Mouse (Mus musculus) left cerebral cortex, adult 9 months (tissue): ENCODE results near the gene Nlrp6.
"Not testable (repeated sequence)": the region's sequence is repeated elsewhere in the genome, so short reads cannot be mapped to it uniquely, and the experiment has no call there.

Experiments
- DNase-seq, 2 experiments: peaks; one replicate each; pipeline ENCODE4 v3.0.0; 2022; ENCODE audit warnings: low spot score in 2 of 2

The Nlrp6 gene

DNA sequence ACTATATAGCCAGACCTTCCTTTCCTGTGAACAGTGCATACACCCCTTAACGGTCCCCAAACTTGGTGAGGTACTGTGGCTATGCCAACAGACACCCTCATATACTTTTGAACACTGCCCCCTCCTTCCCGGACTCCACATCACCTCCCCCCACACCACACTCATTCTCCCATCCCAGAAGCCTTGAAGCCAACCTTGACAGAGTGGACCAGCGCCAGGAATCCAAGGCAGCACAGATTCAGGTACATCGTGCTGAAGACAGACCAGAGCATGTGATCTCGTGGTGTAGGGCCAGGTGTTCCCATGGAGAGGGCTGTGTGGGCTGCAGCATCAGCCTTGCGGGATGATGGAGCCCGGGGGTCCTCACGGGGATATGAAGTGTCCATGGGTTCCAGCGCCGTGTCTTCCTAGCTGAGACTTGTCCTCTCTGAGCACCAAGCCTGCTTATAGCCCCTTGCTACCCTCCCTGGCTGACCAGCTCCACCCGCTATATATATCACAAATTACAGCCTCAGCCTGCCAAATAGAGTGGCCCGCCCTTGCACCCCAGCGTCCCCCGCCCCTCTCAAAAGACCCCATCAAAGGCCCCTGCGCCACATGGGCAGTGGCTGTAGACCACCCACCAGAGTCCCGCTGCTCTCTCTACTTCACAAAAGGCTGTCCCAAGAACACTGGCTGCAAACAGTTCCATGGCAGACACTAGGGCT, 29.3 kb downstream of the Nlrp6 start, which contains the start of gene Ifitm5:
Ifitm5 (minus strand) TSS at position 468 of the 707 bp plus-strand sequence.
- DNase-seq: no peak

DNA sequence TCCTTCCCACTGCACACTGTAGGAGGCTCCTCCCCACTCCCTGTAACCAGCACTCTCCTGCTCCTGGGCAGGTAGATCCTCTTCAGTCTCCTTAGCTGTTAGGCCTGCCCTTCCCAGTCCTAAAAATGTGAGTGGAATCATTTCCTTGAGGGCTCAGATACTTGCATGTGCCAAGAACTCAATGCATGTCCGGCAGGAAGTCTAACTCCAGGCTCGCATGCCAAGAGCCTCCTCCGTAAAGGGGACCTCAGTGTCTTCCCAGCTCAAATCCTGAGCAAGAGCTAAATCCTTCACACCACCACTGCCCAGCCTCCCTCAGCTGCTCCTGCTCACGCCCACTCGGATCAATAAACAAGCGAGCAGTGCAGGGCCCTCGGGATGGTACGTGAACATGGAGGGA, 30.3 kb downstream of the Nlrp6 start:
- no peak for DNase-seq

DNA sequence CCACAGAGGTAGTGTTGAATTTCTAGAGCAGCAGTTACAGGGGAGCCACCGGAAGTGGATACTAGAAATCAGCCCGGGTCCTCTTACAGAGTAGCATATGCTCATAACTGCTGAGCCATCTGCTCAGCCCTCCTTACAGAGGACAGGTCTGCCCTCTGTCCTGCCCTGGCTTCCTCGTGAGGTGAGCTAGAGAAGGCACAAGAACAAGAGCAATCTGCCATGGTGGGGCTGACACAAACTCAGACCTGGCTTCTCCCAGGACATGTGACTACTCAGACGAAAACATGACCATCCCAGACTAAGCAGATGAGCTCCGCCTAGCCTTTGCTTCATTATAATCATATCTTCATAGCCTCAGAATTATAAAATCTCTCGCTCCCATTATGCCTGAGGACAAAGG, 31.1 kb downstream of the Nlrp6 start:
- no peak for DNase-seq

DNA sequence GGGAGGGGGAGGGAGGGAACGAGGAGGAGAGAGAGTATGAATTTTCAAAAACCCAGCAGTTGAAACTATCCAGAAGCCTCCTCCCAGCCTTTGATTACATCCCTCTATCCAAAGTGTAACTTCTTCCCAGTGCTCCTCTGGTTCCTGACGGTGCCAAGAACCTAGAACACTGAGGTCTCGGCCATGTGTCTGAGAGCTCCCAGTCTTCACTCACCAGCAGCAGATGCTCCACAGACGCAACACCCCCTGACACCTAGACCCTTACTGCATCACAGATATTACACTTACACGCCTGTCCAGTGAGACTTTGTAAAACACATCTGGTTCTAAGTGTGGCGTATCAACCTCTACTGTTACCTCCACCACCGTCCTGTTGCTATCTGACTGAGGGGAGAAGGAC, 31.7 kb downstream of the Nlrp6 start:
- DNase-seq: no peak

DNA sequence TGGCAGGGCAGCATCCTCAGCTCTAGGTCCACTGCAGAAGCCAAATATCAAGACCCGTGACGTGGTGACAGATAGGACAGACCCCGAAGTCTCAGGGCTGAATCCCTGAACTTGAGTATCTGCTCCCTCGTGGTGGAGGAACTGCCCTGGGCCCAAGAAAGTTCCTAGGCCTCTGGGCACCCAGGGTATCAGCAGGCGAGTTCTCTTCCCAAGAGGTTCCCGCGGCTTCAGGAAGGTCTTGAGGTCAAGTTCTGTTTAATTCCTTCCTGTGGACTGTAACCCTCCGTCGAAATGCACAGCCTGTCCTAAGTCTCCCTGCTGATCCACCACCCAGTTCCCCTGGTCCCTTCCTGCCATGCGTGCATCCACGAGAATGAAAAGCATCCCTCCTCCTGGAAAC, 32.4 kb downstream of the Nlrp6 start:
- no peak for DNase-seq

DNA sequence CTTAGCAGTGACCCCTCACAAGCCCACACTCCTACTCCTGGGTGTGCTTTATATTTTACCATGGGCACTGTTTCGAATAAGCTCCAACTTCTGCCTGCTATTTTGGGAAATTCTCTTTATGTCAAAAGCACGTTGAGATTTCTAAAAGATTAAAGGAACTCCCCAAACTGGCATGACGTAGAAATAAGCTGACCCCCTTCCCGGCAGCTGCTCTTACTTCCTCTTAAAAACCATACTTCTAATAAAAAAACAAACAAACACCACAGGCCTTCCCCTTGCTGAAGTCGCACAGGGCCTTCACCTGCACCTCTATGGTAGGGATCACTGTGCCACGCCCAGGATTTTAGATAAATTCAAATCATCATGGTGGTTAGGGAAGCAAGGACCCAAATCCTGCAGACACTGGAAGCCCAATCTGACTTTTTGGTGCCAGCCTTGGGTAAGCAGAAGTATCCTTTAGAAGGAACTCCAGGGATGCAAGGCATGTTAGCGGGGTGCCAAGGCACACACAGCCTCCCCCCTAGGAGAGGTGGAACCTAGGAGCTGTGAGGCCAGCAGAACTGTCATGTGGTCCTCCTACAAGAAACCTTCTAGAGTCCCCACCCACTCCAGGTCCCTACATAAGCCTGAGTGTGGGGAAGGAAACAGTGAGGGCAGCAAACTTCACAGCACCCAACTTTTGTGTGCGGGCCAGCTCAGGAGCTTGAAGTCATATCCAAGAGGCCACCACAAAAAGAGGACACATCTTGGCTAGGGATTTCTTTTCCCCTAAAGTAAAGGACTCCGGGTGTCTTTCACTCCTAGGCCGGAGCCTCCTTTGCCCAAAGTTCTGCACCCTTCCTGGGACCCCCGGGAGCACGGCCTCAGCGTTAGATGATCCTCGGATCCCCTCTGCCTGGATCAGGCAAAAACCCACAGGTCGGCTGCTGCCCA, 33.4 kb downstream of the Nlrp6 start:
- DNase-seq: no peak

DNA sequence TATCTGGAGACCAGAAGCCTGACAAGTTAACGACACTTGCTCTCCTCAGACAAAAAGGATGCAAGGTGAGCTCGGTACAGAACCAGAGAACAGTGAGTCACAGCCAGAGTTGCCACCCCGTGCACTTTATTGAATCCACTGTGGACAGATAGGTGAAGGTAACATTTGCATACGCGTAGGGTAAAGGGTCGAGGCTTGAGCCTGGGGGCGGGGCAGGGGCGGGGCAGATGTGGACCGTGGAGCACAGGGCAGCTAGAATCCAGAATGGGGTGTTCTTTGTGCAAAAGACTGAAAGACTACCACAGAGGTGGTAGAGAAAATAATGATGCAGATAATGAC, 34.0 kb downstream of the Nlrp6 start:
- DNase-seq: no peak

DNA sequence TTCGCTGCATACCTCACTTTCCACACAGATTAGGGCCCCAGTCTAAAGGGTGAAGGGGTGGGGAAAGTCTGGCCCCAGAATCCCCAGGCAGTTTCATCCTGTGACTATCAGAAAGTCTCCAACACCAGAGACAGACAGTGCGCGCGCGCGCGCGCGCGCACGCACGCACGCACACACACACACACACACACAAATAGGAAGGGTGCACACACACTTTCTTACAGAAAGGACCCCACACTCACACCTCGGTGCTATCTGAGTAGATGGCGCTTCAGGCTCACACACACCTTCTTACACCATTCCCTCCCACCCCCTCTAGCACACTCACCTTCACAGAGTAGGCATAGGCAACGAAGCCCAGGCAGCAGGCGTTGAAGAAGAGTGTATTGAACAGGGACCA, 34.6 kb downstream of the Nlrp6 start:
- no peak for DNase-seq

DNA sequence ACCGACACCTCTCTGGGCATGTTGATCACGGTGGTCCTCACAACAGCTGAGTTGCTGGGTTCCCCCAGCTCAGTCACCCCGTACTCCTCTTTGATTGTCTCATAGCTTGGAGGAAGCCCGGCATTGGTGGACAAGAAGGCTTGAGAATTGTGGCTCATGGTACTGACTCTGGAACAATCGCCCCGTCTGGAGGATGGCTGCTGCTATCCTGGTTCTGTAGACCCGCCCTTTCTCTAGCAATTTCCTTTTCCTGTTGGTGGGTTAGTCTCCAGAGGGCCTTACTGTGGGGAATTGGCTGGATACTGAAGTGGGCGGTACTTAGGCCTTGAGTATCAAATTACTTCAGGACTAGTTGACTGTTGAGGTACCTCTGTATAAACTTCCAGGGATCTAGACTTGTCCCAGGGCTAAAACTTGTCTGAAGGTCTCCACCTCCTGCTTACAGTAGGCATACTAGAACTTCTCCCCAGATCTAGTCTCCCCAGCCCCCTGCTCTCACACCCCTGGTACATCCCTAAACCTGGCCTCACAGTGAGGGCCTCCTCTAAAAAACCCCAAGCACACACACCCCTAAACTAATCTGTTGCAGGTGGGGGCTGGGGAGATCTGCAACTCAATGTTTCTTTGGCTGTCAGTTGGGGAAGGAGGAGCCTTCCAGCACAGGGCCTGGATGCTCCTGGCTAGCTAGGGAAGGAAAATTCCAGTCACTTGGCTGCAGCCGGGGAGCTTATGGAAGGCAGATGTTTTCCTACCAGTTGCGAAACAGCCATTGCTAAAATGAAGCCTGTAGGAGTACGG, 35.3 kb downstream of the Nlrp6 start, which contains the start of the genes Gm45717 and Ifitm2:
Gm45717 (minus strand) TSS at position 180 of the 798 bp plus-strand sequence.
Ifitm2 (minus strand) TSS at position 230 of the 798 bp plus-strand sequence.
- peak in 1 of 2 experiments; percentile 70 for DNase-seq

DNA sequence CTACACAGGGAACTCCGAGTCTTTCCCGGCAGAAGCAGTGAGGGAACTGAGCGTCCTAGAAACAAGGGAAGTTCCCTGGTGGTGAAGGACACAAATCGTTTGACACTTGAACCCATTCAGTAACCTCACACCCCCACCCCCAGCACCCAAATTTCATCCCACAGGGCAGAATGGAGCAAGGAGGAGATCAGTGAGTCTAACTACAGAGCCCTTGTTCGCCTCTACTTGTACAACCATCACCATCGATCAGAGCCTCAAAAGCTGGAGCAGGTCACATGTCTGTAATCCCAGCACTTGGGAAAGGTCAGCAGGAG, 35.8 kb downstream of the Nlrp6 start:
- no peak for DNase-seq

DNA sequence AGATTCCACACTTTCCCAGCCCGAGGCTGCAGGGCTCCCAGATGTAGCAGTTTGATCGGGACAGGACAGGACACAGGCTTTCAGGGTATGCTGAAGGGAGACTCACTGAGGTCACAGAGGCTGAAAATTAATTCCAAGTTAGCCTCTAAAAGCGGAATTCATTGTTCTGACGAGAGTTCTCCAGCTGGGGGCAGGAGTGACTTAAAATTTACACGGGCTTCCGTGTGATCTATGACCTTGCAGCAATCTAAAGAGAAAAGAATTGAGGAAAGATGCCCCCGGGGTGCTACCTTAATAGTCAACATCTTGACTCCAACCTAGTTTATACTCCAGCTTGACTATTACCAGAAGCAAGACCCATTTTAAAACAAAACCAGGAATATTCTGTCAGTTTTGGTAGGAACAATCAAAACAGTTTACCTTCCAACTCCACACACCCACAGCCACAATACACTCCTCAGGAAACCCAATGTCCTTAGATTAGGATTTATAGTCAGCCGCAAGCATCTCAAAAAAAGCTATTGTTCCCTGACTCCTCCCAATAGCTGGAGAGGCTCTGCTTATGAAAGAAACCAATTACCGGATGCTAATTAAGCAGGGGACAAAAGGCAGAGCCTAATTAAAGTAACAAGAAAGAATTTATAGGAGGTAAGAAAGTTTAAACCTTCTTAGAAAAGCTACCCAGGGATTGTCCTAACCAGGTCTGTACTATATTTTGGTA, 38.6 kb downstream of the Nlrp6 start:
- peak in 1 of 2 experiments; percentile 33 for DNase-seq

DNA sequence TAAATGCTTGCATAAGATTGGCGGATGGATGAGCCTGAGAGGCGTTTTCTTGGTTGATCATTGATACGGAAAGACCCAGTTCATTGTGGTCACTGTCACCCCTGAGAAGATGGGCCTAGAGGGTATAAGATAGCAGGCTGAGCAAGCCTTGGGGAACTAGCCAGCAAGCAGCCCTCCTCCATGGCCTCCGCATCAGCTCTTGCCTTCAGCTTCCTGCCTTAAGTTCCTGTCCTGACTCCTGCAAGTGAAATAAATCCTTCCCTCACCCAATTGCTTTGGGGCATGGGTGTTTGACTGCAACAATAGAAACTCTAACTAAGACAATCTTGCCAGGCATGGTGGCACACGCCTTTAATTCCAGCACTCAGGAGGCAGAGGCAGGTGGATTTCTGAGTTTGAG, 39.3 kb downstream of the Nlrp6 start:
- DNase-seq: no peak

DNA sequence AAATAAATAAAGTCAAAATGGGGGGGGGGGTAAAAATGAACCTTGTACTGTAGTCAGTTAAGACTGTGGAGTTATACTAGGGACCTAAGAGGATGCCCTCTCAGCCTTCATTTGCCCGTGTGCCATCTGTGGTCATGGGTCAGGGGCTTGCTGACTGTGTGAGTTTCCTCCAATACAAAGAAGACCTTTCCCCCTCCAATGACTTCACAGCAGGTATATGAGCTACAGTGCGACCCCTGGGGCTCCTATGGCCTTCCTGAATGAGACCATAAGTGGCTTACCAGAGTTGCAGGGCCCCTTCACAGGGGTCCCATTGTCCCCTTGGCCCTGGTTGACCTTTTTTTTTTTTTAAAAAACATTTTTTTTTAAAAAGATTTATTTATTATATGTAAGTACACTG, 40.7 kb downstream of the Nlrp6 start:
- no peak for DNase-seq

DNA sequence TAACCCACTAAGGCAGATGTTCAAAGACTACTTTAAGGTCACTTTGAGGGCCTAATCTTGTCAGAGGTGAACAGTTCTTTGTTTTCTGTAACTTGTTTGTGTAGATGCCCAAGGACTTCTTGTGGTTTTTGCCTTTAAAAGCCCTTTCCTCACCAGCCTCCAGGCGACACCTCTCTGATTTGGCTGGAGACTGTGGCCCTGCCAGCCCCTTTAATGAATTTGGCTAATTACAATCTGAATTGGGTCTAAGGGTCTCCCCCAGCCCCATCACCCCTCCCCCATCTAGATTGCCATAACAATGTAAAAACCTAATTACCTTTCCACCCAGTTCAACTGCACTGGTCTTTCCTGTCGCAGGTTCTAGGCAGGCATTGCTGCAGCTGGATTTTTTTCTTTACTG, 42.0 kb downstream of the Nlrp6 start:
- DNase-seq: no peak

DNA sequence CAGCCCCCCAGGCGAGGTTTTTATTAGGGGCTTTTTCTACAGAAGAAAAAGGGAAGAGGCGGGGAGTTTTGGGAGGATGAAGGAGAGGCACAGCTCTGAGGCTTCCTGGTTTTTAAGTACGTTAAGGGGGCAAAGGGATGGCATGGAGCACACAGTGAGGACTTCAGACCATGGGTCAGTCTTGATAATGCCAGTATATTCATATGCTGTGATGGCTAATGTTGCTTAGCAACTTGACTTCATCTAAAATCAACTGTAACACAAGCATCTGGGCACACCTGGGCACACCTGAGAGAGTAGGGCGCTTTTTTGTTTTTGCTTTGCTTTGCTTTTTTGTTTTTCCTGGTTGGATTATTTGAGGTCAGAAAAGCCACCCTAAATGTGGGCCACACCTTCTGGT, 46.2 kb downstream of the Nlrp6 start, which contains the start of gene Ifitm1:
Ifitm1 (plus strand) TSS at position 301 of the 400 bp plus-strand sequence.
- DNase-seq: no peak

DNA sequence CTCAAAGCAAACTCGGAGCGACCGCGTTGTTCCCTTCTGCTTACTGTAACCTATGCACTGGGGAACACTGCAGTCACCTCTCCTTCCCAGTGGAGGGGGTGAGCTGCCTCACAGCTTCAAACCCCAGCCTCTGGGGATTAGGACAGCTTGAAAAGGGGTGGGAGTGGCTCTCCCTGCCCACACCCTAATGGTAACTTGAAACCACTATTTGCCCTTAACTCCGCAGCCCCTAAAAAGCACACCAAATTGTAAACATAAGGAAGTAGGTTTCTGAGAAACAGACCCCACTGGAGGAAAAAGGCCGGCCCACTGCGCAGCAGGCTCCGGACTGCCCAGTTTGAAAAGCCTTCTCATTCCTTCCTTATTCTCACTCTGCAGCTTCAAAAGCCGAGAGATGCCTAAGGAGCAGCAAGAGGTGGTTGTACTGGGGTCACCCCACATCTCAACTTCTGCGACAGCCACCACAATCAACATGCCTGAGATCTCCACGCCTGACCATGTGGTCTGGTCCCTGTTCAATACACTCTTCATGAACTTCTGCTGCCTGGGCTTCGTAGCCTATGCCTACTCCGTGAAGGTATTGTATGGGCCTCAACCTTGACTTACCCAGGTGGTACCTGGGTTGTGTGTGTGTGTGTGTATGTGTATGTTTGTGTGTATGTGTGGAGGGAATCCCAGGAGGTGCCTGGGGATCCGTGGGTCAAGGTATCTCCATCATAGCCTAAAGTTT, 47.3 kb downstream of the Nlrp6 start:
- DNase-seq: no peak

DNA sequence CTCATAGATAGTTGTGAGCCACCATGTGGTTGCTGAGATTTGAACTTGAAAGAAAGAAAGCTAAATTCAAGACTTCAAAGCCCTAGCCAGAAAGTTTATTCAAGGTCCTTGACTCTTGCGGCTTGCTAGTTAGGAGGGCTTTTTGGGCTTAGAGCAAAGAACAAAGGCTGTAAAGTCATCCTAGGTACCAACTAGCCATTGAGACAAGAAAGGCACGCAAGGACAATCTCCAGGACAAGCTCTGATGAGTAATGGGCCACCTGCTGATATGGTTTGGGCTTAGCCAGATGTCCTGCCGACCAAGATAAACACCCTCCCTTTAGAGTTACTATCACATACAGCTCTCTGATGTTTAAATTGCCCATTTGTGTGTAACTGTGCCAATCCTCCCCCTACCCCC, 48.0 kb downstream of the Nlrp6 start:
- DNase-seq: not testable (repeated sequence)

DNA sequence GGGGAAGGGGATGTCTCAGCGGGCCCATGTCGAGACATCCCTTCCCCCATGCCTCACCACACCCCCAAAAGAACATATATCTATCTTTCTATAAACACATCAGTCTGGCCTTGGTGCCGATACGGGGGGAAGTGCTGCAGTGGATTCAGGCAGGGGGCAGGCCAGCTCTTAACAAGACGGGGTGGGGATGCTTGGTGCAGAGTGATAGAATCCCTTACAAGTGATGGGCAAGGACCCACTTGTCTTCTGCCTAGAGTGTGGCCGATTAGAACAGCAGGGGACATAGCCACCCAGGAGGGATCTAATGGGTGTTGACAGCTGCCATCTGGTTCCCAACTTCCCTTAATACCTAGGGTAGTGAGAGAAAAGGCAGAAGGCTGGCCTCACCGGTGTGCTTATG, 50.2 kb downstream of the Nlrp6 start:
- no peak for DNase-seq

DNA sequence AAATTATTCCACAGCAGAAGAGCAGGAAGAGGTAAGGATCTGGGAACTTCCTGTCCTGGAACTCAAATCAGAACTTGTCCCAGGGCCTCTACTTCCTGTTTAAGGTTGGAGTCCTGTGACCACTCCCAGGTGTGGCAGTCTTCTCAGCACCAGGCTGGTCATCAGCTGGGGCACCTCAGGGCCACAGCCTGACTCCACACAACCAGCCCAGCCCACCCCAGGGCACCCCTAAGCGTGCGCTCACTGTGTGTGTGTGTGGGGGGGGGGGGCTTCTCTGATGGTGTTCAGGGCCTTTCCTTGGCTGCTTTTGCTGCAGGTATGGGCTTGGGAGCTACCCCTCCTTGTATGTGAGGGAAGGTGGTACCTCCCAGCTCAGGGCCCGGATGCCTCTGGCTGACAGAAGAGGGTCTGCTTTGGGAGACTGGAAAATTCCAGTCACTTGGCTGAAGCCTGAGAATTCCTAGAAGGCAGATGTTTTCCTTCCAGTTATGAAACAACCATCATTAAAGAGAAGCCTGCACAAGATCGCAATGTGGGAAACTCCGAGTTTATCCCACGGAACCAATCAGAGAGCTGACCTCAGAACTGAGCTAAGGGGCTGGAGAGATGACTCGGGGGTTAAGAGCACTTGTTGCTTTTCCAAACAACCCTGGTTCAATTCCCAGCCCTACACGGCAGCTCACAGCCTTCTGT, 50.9 kb downstream of the Nlrp6 start:
- no peak for DNase-seq
